Mouse (Mus musculus) heart, embryonic 14.5 days (tissue): ENCODE results near the gene Stx6. TPM values are rescaled to one million over a fixed set of nuclear protein-coding genes. Genes with fewer than 3 reads are reported as not detected.

Experiments used
- ATAC-seq: fragments of 200-750 bp; cut with Nextera tagmentation; 2 replicates; pipeline ENCODE4 v1.8.0; 2017; ENCODE audit warnings: low read depth, moderate TSS enrichment; ENCODE audit not compliant: insufficient number of reproducible peaks, insufficient read depth, low FRiP score
- H3K27ac ChIP-seq, 2 experiments: fragments of 200-500 bp in 1 of 2; fragments of 300-500 bp in 1 of 2; sonication (generic) in 1 of 2; replicated peaks in 1 of 2; 2 replicates each; pipeline ENCODE4 v1.5.1; 2012 to 2014; ENCODE audit warnings: low read depth in 2 of 2, low read length in 2 of 2, control low read depth in 1 of 2, mild to moderate bottlenecking in 1 of 2, mixed read lengths in 1 of 2; ENCODE audit not compliant: control insufficient read depth in 1 of 2, insufficient read depth in 1 of 2
- H3K27me3 ChIP-seq: fragments of 300-500 bp; sonication (generic); 2 replicates; pipeline ENCODE4 v1.6.1; 2014; ENCODE audit warnings: mild to moderate bottlenecking, low read length, control low read depth; ENCODE audit not compliant: control insufficient read depth, insufficient read depth
- H3K36me3 ChIP-seq: fragments of 300-500 bp; sonication (generic); 2 replicates; pipeline ENCODE4 v1.6.1; 2014; ENCODE audit warnings: mild to moderate bottlenecking, control low read depth, low read length, mixed read lengths; ENCODE audit not compliant: control insufficient read depth, insufficient read depth
- H3K4me1 ChIP-seq, 2 experiments: fragments of 200-500 bp in 1 of 2; fragments of 300-500 bp in 1 of 2; sonication (generic) in 1 of 2; 2 replicates each; pipeline ENCODE4 v1.6.1; 2012 to 2014; ENCODE audit warnings: low read length in 2 of 2, control low read depth in 1 of 2, mixed read lengths in 1 of 2; ENCODE audit not compliant: control insufficient read depth in 2 of 2, insufficient read depth in 2 of 2
- H3K4me2 ChIP-seq: fragments of 300-500 bp; sonication (generic); 2 replicates; pipeline ENCODE4 v1.6.1; 2014; ENCODE audit warnings: mild to moderate bottlenecking, low read length
- H3K4me3 ChIP-seq, 2 experiments: fragments of 200-500 bp in 1 of 2; fragments of 300-500 bp in 1 of 2; sonication (generic) in 1 of 2; 2 replicates each; pipeline ENCODE4 v1.5.1; 2012 to 2014; ENCODE audit warnings: low read length in 2 of 2, mild to moderate bottlenecking in 2 of 2, control low read depth in 1 of 2, low read depth in 1 of 2, moderate library complexity in 1 of 2; ENCODE audit not compliant: control insufficient read depth in 1 of 2, insufficient read depth in 1 of 2
- H3K9ac ChIP-seq: fragments of 300-500 bp; sonication (generic); 2 replicates; pipeline ENCODE4 v1.6.1; 2014; ENCODE audit warnings: mild to moderate bottlenecking, low read length
- H3K9me3 ChIP-seq: fragments of 300-500 bp; sonication (generic); 2 replicates; pipeline ENCODE4 v1.6.1; 2016; ENCODE audit warnings: low read length, control low read depth; ENCODE audit not compliant: control insufficient read depth
- WGBS: fragments of 180-500 bp; shearing (Covaris S2); extraction: QIAGEN DNeasy Blood & Tissue Kit; methylation state at CpG from one replicate; pipeline ENCODE4 v1.1.7; 2014; 5-methylcytosine and 5-hydroxymethylcytosine counted together
- polyA plus RNA-seq: library from polyadenylated mRNA; unstranded; fragments of >200 nt; fragmentation: Nextera tagmentation; extraction: Ambion mirVana; gene quantifications from 2 replicates; pipeline ENCODE4 v1.2.1, GENCODE M21; 2014

Gene Stx6
- polyA plus RNA-seq, 1 experiment from 2014 or later, result 56.4 TPM

GRCm38 (mm10) chr1:155201373-155201879, 42.9 kb downstream of the Stx6 start:
- no peak overlapping the region for H3K9ac ChIP-seq
- H3K4me2 ChIP-seq, result no peak overlapping the region
- peaks cover 65% of the 10 kb centered on the region for H3K36me3 ChIP-seq
- no peak overlapping the region for H3K4me3 ChIP-seq
- no peaks in the 10 kb centered on the region for H3K9me3 ChIP-seq
- 0 out of 4 replicates have a peak overlapping the region, but pooled peaks have one; percentile 9 to 20 for H3K27ac ChIP-seq
- 11% methylated on average over 4 of the region's 4 CpGs for WGBS
- no peak for ATAC-seq
- no peaks in the 10 kb centered on the region for H3K27me3 ChIP-seq
- H3K4me1 ChIP-seq, result peaks cover 29 to 48% of the 10 kb centered on the region in 2 experiments

- Histone ChIP-seq H3K36me3 (peaks cover 69% of the 10 kb centered on the region), H3K27ac (no peak overlapping the region), H3K4me3 (no peak overlapping the region), H3K27me3 (no peaks in the 10 kb centered on the region), H3K4me2 (no peak overlapping the region), H3K4me1 (peaks cover 31 to 50% of the 10 kb centered on the region in 2 experiments), H3K9me3 (no peaks in the 10 kb centered on the region), H3K9ac (no peak overlapping the region)
- ATAC-seq, result no peak
- WGBS, result 75% methylated on average over 15 of the region's 17 CpGs
These were observed 43.4 kb downstream of the Stx6 start for GRCm38 (mm10) chr1:155201914-155202313.

- 82% methylated on average over 5 of the region's 5 CpGs for WGBS
- no peak overlapping the region for H3K9ac ChIP-seq
- no peak for ATAC-seq
- H3K4me3 ChIP-seq, result no peak overlapping the region
- peaks cover 31 to 50% of the 10 kb centered on the region in 2 experiments for H3K4me1 ChIP-seq
- no peaks in the 10 kb centered on the region for H3K27me3 ChIP-seq
- peaks cover 70% of the 10 kb centered on the region for H3K36me3 ChIP-seq
- no peak overlapping the region for H3K27ac ChIP-seq
- no peaks in the 10 kb centered on the region for H3K9me3 ChIP-seq
- no peak overlapping the region for H3K4me2 ChIP-seq
These were observed 44.0 kb downstream of the Stx6 start for GRCm38 (mm10) chr1:155202472-155202871.

- Histone ChIP-seq H3K4me2 (no peak overlapping the region), H3K27me3 (no peaks in the 10 kb centered on the region), H3K36me3 (peaks cover 68% of the 10 kb centered on the region), H3K4me3 (no peak overlapping the region), H3K27ac (no peak overlapping the region), H3K9me3 (no peaks in the 10 kb centered on the region), H3K4me1 (peaks cover 31 to 48% of the 10 kb centered on the region in 2 experiments), H3K9ac (no peak overlapping the region)
- no peak for ATAC-seq
- 90% methylated on average over 7 of the region's 7 CpGs for WGBS
These were observed 44.6 kb downstream of the Stx6 start for GRCm38 (mm10) chr1:155203101-155203500.

- ATAC-seq, result no peak
- Histone ChIP-seq H3K9me3 (no peaks in the 10 kb centered on the region), H3K36me3 (peaks cover 60% of the 10 kb centered on the region), H3K27me3 (no peaks in the 10 kb centered on the region), H3K4me3 (no peak overlapping the region), H3K27ac (no peak overlapping the region), H3K9ac (no peak overlapping the region), H3K4me2 (no peak overlapping the region), H3K4me1 (peaks cover 30 to 43% of the 10 kb centered on the region in 2 experiments)
- 94% methylated on average over 12 of the region's 12 CpGs for WGBS
These were observed 45.4 kb downstream of the Stx6 start for GRCm38 (mm10) chr1:155203954-155204353.

- H3K27me3 ChIP-seq, result no peaks in the 10 kb centered on the region
- 0 out of 2 replicates have a peak overlapping the region, but pooled peaks have one; percentile 11 for H3K9ac ChIP-seq
- H3K4me2 ChIP-seq, result no peak overlapping the region
- H3K36me3 ChIP-seq, result peaks cover 53% of the 10 kb centered on the region
- no peak overlapping the region for H3K4me3 ChIP-seq
- no peaks in the 10 kb centered on the region for H3K9me3 ChIP-seq
- WGBS, result 68% methylated on average over 8 of the region's 8 CpGs
- ATAC-seq, result no peak
- peaks cover 30 to 44% of the 10 kb centered on the region in 2 experiments for H3K4me1 ChIP-seq
- peak overlapping the region in 1 of 2 experiments; percentile 72; a peak in 1 of 4 replicates for H3K27ac ChIP-seq
These were observed 46.1 kb downstream of the Stx6 start for GRCm38 (mm10) chr1:155204560-155205162.

GRCm38 (mm10) chr1:155205311-155205710, 46.8 kb downstream of the Stx6 start:
- Histone ChIP-seq H3K4me1 (peaks cover 30 to 49% of the 10 kb centered on the region in 2 experiments), H3K4me3 (no peak overlapping the region), H3K9ac (0 out of 2 replicates have a peak overlapping the region, but pooled peaks have one; percentile 11), H3K27ac (peak overlapping the region; percentile 69 to 72; a peak in 3 of 4 replicates), H3K9me3 (no peaks in the 10 kb centered on the region), H3K36me3 (peaks cover 49% of the 10 kb centered on the region), H3K4me2 (peak overlapping the region; percentile 35; the same call in 1 of the 2 replicates), H3K27me3 (no peaks in the 10 kb centered on the region)
- WGBS, result 63% methylated on average over 7 of the region's 7 CpGs
- no peak for ATAC-seq
